Mouse (Mus musculus): ENCODE data around the gene Selenom.

DNA sequence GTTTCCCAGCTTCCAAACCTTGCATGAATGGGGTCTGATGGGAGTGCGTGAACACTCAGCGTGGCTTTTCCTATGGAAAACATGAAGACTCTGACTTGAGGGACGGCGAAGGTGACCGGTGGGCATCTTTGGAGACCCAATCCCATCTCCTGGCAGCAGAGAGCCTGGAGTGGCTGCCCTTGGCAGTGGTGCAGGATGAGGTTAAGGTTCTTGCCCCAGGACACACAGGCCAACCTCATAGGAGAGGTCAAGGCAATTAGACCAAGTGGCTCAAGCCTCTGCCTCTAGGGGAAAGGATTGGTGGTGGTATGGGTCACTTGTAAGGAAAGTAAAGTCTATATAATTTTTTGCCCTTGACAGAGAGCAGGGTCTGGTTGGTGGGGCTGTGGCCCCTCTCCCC is 21.6 kb downstream of the Selenom start:
- TF ChIP-seq HCFC1 (IDR thresholded peaks at IDR 0.05; ENCODE audit: borderline replicate concordance, insufficient read depth, low read length) (no peak), CHD2 (IDR thresholded peaks at IDR 0.05; ENCODE audit: low read depth, low read length) (no peak), MAFK (IDR thresholded peaks at IDR 0.05; ENCODE audit: insufficient read depth, low read depth, low read length) (no peak), ZC3H11A (IDR thresholded peaks at IDR 0.05; ENCODE audit: borderline replicate concordance, low read depth, low read length) (no peak), ZNF384 (IDR thresholded peaks at IDR 0.05; ENCODE audit: low read depth, low read length) (no peak)
